Mouse (Mus musculus): ENCODE results near the gene Smarca4.

GRCm38 (mm10) chr9:21697121-21697520 is 81.2 kb downstream of the Smarca4 start:
- no peak for TF ChIP-seq CTCF (IDR thresholded peaks at IDR 0.05; ENCODE audit: low read depth)
- TF ChIP-seq EP300 (IDR thresholded peaks at IDR 0.05; ENCODE audit: low read depth) = no peak
